Mouse (Mus musculus): ENCODE measurements around the gene Vps33a.

DNA sequence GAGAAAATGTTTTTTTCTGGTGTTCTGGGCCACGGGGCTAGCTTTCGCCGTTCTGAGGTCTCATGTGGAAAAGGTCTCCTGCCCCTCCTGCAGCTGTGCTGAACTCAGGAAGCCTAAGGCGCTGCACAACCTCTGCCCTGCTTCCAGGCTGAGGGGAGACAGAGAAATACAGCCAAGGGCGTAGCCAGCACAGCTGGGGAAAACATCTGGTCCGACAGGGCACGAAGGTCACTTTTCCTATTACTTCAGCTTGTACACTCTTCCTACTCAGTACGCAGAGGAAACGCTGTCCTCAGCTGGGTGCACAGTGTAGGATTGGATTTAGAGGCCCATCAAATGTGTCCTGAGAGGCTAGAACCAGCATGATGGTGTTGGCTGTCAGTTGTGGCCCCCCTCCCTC lies 82.9 kb downstream of the Vps33a start:
- TF ChIP-seq CTCF (IDR thresholded peaks at IDR 0.05; ENCODE audit: low read depth): no peak
- no peak for TF ChIP-seq EP300 (optimal IDR thresholded peaks at IDR 0.05)

Data from stomach, postnatal 0 days (tissue).